Mouse (Mus musculus): ENCODE measurements around the gene Srpk3.

- TF ChIP-seq CTCF (IDR thresholded peaks at IDR 0.05; ENCODE audit: low read depth) (no peak), EP300 (IDR thresholded peaks at IDR 0.05; ENCODE audit: low read depth) (no peak)
Measured at GRCm38 (mm10) chrX:73816596-73817314, 42.5 kb downstream of the Srpk3 start.
